Mouse (Mus musculus) erythroid progenitor cell, adult 5-6 weeks (primary cell): ENCODE results near the gene Bach2. TPM values are rescaled to one million over a fixed set of nuclear protein-coding genes. Genes with fewer than 3 reads are reported as not detected.

Experiments used
- ATAC-seq: replicated peaks from 2 replicates; pipeline ENCODE4 v1.8.0; 2016; ENCODE audit warnings: moderate number of reproducible peaks, mild to moderate bottlenecking, moderate TSS enrichment, inconsistent platforms; ENCODE audit not compliant: poor library complexity, low FRiP score, severe bottlenecking
- total RNA-seq, 2 experiments: library from RNA; stranded (forward) in 1 of 2; stranded (reverse) in 1 of 2; fragments of 150-400 nt in 1 of 2; fragments of 186-747, 209-891 nt in 1 of 2; gene quantifications; 2 replicates each; pipeline versions ENCODE4 v1.2.3 to v1.2.4; 2015 to 2017; ENCODE audit warnings: low replicate concordance in 2 of 2

The Bach2 gene
- total RNA-seq, 2 experiments from 2014 or later: 2.1 to 14.7 TPM

DNA sequence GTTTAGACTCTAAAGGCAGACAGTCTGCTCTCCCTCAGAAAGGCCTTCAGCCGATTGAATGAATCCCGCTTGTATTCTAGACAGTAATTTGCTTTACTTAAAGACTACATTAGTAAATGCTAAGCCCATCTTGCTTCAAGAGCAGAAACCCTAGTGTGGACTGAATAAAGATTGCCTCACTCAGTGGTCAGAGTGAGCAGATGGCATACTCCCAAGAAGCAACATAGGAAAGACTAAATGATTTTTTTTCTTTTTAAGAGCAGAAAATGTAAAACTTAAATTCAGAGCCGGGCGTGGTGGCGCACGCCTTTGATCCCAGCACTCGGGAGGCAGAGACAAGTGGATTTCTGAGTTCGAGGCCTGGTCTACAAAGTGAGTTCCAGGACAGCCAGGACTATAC is 169.9 kb downstream of the Bach2 start:
- ATAC-seq: no peak

DNA sequence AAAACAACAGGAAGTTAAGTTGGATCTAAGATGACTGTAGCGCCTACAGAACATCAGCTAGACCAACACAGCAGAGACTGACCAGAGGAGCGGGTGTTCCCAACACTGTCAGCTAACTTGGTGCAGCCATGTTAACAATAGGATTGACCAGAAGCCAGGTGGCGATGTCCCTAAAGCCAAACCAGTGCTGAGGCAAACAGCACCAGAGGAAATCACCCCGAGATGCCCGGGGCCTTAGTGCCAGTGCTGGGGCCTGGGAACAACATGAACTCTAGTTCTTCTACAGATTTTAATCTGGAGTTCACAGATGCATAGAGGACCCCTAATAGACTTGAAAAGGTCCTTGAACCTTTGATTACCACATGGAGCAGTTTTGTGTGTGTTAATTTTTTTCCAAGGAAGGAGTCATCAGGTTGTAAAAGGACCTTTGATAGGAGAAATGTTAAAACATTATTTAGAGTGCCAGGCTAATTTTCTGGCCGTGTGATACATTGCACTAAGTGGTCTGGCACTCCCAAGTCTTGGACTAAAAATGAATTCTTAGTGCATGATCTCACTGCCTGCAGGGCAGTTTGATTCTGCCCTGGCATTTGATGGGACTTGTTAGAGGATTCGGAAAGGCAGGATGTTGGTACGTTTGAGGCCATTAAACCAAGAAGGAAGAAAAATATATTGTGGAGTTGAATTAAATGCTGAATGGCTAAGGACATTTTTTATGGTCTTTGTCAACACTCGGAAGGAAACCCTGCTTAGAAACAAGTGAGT is 170.7 kb downstream of the Bach2 start:
- ATAC-seq: no peak

DNA sequence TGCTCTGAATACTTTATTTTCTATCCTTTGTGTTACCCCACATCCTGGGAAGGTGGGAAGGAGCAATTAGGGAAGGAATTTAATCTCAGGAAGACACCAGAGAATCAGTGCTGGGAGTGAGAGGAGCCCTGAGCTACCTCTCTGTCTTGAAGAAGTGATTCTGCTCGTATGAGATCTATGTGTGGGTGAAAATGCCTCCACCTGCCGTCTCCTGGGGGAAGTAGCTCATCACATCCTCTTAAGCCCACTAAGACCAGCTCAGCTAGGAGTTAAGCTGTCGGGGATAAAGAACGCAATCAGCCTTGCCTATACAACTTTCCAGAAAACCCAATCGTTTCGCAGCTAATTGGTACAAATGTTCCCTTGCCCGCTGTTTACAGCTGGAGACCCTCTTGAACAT is 174.5 kb downstream of the Bach2 start:
- no peak for ATAC-seq

GRCm38 (mm10) chr4:32413505-32413904 is 174.9 kb downstream of the Bach2 start:
- ATAC-seq: no peak

- ATAC-seq: no peak
These were observed 176.4 kb downstream of the Bach2 start for GRCm38 (mm10) chr4:32414959-32415358.

- ATAC-seq: no peak
These were observed 179.3 kb downstream of the Bach2 start for GRCm38 (mm10) chr4:32417939-32418338.

GRCm38 (mm10) chr4:32421570-32421969 is 183.0 kb downstream of the Bach2 start:
- ATAC-seq: no peak

GRCm38 (mm10) chr4:32422427-32422826 is 183.8 kb downstream of the Bach2 start:
- ATAC-seq: no peak

GRCm38 (mm10) chr4:32423667-32424066 is 185.1 kb downstream of the Bach2 start:
- no peak for ATAC-seq

- no peak for ATAC-seq
These were observed 185.8 kb downstream of the Bach2 start for GRCm38 (mm10) chr4:32424434-32424833.

DNA sequence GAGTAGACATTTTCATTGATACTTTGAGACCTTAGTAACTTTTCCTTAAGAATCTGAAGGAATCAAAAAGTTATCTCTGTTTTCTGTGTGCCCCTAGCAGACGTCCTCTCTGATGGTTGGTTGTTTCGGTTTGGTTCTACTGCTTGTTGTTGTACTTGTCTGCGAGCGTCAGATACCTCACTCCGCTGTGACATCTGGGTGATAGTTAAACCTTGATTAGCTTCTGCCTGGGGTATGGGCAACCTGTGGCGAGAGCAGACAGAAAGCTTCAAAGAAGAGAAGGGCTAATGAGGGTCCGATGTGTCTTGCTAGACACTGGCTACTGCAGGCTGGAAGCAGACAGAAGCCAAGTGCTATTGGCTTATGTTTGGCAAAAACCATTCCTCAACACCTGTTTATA is 186.5 kb downstream of the Bach2 start:
- no peak for ATAC-seq

GRCm38 (mm10) chr4:32425641-32426040 is 187.0 kb downstream of the Bach2 start:
- ATAC-seq: no peak

DNA sequence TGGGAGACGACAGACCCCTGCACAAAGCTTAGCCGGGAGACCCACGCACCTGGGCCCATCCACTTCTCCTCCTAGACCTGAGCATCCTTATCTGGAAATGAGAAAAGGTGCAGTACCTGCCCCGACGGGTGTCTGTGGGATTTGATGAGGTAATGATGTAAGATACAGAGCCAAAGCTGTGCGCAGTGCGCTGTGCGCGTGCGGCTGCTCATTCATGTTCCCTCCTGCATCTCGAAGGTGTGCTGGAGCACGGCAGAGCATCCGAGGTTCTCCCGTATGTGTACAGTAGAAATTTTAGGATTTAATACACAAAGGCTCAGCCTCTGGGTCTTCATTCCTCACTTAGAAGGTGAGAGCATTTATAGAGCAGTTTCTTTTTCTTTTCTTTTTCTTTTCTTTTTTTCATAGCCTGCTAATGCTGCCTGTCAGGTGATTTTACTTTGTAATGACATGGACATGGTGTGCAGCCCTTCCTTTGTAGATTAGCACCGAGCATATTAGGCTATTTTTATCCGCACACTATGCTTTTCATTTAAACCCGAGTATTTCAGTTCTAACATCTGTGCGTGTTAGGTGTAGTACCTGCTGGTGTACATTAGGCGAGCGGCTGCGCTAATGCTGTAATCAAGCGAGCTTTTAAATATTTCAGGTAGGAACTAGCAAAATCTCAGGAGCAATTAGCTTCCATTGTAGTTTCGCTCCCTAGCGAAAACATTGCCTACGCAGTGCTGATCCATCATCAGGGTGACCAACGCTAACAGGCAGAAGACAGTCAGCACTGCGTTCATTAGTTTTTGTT is 188.4 kb downstream of the Bach2 start:
- ATAC-seq: no peak

- ATAC-seq: no peak
These were observed 190.1 kb downstream of the Bach2 start for GRCm38 (mm10) chr4:32428738-32429137.

DNA sequence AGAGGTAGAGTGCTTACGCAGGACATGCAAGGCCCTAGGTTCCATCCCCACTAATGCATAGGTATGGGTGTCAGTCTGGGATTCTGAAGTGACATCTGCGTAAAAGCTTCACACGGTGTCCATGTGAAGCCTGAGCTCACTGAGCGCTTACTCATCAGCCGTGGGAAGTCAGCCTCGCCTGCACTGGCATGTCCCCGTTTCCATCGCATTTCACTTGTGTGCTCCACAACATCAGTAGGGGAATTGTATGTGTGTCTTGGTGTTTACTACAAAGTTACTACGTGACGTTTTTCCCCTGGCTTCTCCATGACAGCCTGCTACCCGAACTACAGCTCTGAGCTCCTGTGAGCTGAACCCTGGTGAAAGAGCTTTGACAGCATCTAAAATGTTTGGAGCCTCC is 191.5 kb downstream of the Bach2 start:
- no peak for ATAC-seq

- no peak for ATAC-seq
These were observed 192.4 kb downstream of the Bach2 start for GRCm38 (mm10) chr4:32430981-32431380.

DNA sequence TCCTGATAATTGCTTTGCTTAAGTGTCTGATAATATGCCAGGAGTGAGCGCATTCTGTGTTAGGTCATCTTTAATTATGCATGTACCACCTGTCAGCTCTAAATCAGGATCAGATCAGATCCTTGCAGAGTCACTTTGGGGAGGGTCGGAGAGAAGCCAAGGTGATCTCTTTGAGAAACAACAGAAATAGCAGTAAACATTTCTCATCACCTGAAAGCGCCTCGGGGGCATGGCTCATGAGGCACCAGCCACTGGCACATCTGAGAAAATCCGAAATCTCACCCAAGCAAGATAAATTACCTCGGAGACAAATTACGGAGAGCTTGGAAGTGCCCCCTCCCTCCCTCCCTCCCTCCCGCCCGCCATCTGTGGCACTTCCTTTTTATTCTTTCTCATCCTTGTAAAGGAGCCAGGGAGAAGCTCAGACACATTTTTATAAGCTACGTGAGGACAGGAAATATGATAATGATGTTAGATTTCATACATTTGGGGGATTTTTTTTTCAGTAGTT is 193.7 kb downstream of the Bach2 start:
- ATAC-seq: no peak

GRCm38 (mm10) chr4:32432945-32433344 is 194.3 kb downstream of the Bach2 start:
- ATAC-seq: no peak

DNA sequence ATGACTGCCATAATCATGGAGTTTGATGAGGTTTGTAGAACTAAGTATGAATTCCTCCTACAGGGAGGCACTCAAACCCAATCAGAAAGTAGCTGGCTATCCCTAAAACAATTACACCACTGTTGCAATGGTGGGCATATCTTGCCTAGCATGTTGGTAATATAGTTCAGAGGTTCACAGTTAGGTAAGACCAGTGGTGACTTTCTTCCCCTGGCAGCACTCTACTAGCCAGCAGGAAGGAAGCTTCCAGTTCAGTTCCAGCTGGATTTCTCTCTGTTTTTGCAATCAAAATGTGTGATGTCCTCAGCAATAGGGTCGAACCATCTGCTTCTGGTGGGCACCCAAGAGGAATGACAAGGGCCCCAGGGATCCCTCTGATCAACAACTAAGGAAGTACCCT is 196.0 kb downstream of the Bach2 start:
- no peak for ATAC-seq

- ATAC-seq: no peak
These were observed 201.6 kb downstream of the Bach2 start for GRCm38 (mm10) chr4:32439974-32440739.
